Mouse (Mus musculus): ENCODE data around the gene Mybpc1. TPM values are rescaled to one million over a fixed set of nuclear protein-coding genes. Genes with fewer than 3 reads are reported as not detected.

Gene Mybpc1
- polyA plus RNA-seq (2015; fragmentation: Nextera tagmentation; extraction: Ambion mirVana): 1.3 and 1.7 TPM in 2 replicates

DNA sequence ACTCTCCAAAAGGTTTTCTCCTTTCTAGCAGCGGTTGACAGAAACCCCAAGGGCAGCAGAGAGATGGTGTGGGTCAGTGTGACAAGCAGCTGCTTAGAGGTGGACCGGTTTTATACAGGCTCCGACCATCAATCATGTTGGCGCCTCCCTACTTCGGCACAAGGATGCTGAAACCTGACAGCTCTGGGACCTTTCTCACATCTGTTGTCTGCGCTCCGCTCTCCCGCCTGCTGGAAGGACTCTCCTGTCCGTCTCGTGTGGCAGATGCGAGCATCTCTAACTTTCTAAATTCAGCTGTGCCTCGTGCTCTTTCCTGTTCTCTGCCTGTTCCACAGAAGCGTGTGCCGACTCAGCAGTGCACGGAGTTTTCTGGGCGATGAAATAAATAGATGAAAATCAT, at the start of gene Mybpc1:
Gene Mybpc1 (minus strand): TSS at position 210 of the 400 bp plus-strand sequence.
- DNase-seq (ENCODE audit: low spot score): no peak

DNA sequence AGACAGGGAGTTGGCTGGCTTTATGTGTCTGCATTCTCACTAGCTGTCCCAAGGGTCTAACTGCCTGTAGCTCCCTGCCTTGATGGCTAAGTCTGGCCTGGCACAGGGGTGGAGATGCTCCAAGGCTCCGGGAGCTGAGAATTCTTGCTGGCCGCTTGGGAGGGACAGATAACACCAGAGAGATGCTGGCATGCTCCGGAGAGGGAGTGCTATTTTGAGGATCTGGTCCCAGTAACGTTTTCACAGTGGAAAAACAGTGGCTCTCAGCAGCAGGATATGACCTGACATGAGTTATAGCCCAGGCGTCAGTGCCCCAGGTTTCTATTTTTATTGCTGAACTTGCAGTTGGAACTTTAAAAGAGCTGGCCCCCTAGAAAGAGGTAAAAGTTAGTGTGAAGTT, 40.5 kb upstream of the Mybpc1 start:
- no peak for DNase-seq (ENCODE audit: low spot score)

GRCm38 (mm10) chr10:88631330-88631953, 26.5 kb upstream of the Mybpc1 start:
- no peak for DNase-seq (ENCODE audit: low spot score)

GRCm38 (mm10) chr10:88630663-88631329, 25.8 kb upstream of the Mybpc1 start:
- no peak for DNase-seq (ENCODE audit: low spot score)

DNA sequence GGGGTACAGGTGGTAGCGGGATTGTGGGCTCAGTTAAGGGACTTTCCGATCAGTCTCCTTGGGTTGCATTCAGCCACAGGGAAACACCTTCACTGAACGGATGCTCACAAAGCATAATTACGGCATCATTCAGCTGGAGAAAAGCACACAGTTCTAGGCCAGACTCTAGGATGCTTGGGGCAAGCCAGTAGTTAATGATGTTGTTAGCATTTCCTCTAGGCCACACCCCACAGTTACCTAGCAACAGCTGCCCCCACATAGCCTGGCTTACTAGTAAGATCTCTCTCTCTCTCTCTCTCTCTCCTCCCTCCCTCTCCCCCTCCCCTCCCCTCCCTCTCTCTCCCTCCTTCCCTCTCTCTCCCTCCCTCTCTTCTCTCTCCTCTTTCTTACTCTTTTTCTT, 22.1 kb upstream of the Mybpc1 start:
- no peak for DNase-seq (ENCODE audit: low spot score)

DNA sequence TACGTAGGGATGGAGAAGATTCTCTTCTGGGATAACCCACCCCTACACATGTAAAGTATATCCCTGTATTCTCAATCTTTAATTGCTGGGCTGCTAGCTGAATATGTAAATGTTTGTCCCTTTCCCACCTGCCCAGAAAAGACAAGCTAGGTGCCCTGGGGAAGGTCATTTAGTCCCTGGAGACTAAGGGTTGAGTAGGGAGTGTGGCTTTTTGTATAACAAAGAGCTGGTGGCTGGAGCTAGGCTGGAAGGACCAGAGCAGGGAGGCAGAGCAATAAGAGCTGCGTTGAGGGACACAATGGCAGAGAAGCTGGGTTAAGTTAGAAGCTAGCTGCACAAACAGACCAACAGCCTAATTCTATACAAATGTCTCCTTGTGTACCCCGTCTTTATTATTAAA, 21.2 kb upstream of the Mybpc1 start:
- DNase-seq (ENCODE audit: low spot score): no peak

DNA sequence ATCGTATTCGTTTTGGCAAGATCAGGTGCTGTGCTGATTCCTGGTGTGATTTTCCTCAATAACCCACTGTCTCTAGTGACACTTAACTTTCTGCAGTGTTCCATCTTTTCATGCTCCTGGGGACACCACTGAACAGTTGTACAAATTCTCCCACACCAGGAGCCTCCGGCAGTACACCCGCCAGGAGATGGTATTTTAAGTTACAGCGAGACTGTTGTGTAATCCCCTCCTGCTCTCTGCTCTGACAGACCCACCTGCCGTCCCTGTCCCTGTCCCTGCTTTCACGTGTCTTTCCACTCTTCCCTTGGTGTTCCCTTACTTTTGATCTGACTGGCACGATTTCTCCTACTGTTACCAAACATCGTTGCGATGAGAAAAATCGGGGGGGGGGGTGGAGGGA, 19.3 kb upstream of the Mybpc1 start:
- DNase-seq (ENCODE audit: low spot score): no peak

GRCm38 (mm10) chr10:88622624-88623023, 17.7 kb upstream of the Mybpc1 start:
- no peak for DNase-seq (ENCODE audit: low spot score)

GRCm38 (mm10) chr10:88620809-88621208, 15.9 kb upstream of the Mybpc1 start:
- no peak for DNase-seq (ENCODE audit: low spot score)

DNA sequence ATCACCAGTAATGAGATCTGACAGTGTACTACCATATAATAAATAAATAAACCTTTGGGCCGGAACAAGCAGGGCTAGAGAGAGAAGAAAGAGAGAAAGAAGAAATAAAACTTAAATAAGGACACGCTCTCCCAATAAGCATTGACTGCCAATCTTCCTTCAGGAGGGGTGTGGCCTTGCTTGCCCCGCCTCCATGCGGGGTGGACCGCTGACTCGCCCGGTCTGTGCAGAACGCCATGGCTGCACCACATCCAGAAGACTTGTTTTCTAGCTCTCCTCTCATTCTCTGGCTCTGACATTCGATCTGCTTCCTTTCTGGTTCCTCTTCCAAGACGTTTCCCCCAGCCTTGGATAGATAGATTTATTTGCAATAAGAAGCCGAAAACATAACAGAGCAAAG, 8.1 kb upstream of the Mybpc1 start:
- DNase-seq (ENCODE audit: low spot score): no peak

GRCm38 (mm10) chr10:88606686-88607085, 1.7 kb upstream of the Mybpc1 start:
- no peak for DNase-seq (ENCODE audit: low spot score)

DNA sequence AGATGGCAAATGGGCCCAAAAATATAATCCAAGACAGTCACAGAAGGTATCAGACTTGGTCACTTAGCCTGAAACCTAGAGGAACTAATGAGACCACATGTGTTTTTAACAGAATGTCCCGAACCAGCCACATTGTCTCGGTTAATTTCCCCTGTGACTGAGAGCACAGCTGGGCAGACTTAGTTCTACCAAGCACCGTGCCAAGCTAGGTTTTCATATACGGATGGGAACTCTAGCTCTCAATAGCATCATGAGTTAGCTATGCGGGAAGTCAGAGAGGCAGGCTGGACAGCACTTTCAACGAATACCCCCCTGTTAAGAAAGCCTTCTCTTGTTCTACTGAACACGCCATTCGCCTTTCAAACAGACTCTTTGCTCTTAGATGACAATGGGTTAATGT, 1.1 kb upstream of the Mybpc1 start:
- no peak for DNase-seq (ENCODE audit: low spot score)

DNA sequence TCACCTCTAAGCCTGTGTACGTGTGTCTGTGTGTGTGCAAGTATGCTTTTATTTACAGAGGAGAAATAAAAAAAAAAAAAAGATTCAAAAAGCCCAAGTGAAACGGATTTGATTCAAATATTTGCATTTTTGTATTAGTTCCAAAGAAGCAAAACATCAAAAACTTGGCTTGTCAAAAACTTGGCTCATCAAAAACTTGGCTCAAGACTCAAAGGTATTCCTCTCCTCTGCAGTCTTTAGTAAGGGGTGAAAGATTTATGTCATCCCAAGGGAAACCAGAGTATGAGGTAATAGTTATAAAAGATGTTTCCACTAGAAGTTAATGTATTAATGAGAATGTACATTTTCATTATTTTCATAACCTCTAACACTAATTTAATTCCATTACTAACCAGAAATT, 1.2 kb downstream of the Mybpc1 start:
- no peak for DNase-seq (ENCODE audit: low spot score)

GRCm38 (mm10) chr10:88603256-88603655, 1.7 kb downstream of the Mybpc1 start:
- no peak for DNase-seq (ENCODE audit: low spot score)

GRCm38 (mm10) chr10:88600591-88600990, 4.4 kb downstream of the Mybpc1 start:
- DNase-seq (ENCODE audit: low spot score): no peak

GRCm38 (mm10) chr10:88592316-88592715, 12.6 kb downstream of the Mybpc1 start:
- no peak for DNase-seq (ENCODE audit: low spot score)

DNA sequence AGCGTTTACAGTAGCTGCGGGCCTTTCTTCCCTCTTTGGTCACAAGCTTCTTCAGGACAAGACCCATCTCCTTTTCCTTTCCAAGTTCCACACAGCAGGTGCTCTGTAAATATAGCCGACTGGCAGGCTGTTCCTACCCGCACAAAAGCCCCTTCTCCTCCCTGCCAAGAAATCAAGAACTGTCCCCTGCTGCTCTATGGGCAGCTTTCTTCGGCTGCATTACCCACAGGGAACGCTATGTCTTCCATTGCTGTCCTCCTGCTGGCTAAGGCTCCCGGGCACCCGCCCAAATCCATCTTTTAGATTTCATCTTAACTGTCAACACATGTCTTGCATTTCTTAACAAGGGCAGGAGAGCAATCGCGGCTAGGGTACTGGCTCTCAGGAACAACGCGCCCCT, 13.9 kb downstream of the Mybpc1 start:
- DNase-seq (ENCODE audit: low spot score): no peak

DNA sequence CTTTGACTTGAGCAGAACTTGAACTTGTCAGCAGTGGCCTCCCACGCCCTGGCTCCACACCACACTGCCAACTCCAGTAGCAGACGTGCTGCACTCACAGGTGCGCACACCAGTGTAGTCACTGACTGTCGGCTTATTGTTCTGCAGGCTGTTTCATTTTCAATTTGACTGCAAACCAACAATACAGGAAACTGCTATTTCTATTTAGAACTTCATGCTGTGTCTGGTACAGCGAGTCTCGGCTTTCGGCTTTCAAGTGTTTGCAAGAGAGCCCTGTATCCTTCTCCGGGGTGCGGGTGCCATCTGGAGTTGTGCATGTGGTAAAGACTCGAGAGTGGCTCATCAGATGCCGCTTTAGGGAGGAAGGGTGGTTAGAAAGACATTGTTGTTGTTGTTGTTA, 20.5 kb downstream of the Mybpc1 start:
- no peak for DNase-seq (ENCODE audit: low spot score)

DNA sequence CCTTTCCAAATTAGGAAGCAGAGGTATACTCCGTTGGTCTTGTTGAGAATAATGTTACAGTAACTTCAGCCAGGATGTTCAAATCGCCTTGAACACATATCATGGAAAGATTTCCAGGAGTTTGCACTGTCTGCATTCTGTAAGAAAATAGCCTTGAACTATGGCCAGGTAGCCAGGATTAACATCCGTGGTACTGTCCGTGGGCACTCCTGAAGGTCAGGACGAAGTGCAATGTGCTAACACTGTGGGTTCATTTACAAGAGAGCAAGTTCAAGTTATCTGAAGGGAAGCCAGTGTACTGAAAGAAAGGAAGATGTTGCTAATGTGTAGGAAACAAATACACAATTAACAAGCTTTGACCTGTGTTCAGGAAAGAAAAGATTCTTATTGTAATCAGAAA, 24.2 kb downstream of the Mybpc1 start:
- no peak for DNase-seq (ENCODE audit: low spot score)

- no peak for DNase-seq (ENCODE audit: low spot score)
Measured at GRCm38 (mm10) chr10:88578651-88579050, 26.3 kb downstream of the Mybpc1 start.

DNA sequence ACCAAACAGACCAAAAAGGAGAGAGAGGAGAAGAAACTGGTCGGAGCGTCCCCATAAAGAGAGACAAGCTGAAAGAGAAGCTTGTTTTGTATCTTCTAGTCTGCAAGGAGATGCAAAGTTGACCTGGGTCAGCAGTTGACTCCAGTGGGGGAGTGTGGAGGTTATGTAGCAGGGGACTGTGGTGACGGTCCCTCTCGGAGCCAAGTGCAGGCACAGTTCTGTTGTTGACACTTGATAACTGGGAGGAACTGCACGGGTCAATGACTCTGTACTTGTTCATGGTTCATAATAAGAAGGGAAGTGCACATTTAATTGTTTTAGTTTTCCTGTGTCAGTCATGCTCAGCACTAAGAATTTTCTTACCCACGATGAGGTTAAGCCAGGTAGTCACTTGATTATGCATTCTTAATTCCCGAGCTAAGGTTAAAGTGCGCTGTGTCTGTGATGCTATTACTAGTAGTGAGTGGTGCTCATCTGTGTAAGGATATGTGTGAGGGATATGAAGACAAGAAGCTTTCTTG, 30.8 kb downstream of the Mybpc1 start:
- no peak for DNase-seq (ENCODE audit: low spot score)

GRCm38 (mm10) chr10:88572123-88572522, 32.8 kb downstream of the Mybpc1 start:
- DNase-seq (ENCODE audit: low spot score): no peak

DNA sequence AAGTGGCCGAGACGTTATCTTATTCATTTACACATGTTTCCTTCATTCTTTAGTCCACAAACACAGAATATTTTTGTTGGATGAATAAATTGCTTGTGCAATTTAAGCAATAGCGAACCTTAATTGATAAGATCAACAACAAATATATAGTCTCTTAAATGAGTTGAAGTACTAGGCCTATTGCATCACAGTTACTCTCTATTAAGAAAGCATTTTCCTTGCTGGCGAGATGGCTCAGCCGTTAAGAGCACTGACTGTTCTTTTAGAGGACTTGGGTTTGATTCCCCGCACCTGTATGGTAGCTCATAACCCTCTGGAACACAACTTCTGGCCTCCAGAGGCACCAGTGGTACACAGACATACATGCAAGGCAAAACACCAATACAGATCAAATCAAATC, 47.9 kb downstream of the Mybpc1 start:
- no peak for DNase-seq (ENCODE audit: low spot score)

All from thymus, postnatal 0 days (tissue).